Mouse (Mus musculus) liver, embryonic 14.5 days (tissue): ENCODE measurements around the gene Rpl29. TPM values are rescaled to one million over a fixed set of nuclear protein-coding genes. Genes with fewer than 3 reads are reported as not detected.

ENCODE experiments used
- ATAC-seq: fragments of 200-750 bp; cut with Nextera tagmentation; 2 replicates; pipeline ENCODE4 v1.8.0; 2017; ENCODE audit warnings: moderate number of reproducible peaks, mild to moderate bottlenecking, moderate library complexity; ENCODE audit not compliant: insufficient read depth
- DNase-seq, 3 experiments: peaks; one replicate each; pipeline ENCODE4 v3.0.0-alpha.2; 2012 to 2013; ENCODE audit warnings: low read depth in 3 of 3, low spot score in 3 of 3
- H3K27ac ChIP-seq: fragments of 300-500 bp; sonication (generic); 2 replicates; pipeline ENCODE4 v1.5.1; 2014; ENCODE audit warnings: moderate library complexity, mild to moderate bottlenecking, control low read depth, inconsistent platforms
- H3K27me3 ChIP-seq: fragments of 300-500 bp; sonication (generic); 2 replicates; pipeline ENCODE4 v1.6.1; 2014; ENCODE audit warnings: mild to moderate bottlenecking, low read length, moderate library complexity; ENCODE audit not compliant: control insufficient read depth, insufficient read depth
- H3K36me3 ChIP-seq: fragments of 300-500 bp; sonication (generic); replicated peaks from 2 replicates; pipeline ENCODE4 v1.6.1; 2014; ENCODE audit warnings: low read depth; ENCODE audit not compliant: control insufficient read depth, insufficient read depth
- H3K4me1 ChIP-seq, 2 experiments: fragments of 200-500 bp in 1 of 2; fragments of 300-500 bp in 1 of 2; sonication (generic) in 1 of 2; replicated peaks; 2 replicates each; pipeline ENCODE4 v1.6.1; 2012 to 2014; ENCODE audit warnings: antibody characterized with exemption in 1 of 2, inconsistent platforms in 1 of 2, low read length in 1 of 2; ENCODE audit not compliant: control insufficient read depth in 2 of 2, insufficient read depth in 2 of 2
- H3K4me2 ChIP-seq: fragments of 300-500 bp; sonication (generic); 2 replicates; pipeline ENCODE4 v1.6.1; 2014; ENCODE audit warnings: low read depth, mild to moderate bottlenecking, control low read depth, moderate library complexity
- H3K4me3 ChIP-seq, 2 experiments: fragments of 200-500 bp in 1 of 2; fragments of 300-500 bp in 1 of 2; sonication (generic) in 1 of 2; 2 replicates each; pipeline ENCODE4 v1.5.1; 2012 to 2014; ENCODE audit warnings: low read depth in 2 of 2, low read length in 2 of 2, mild to moderate bottlenecking in 2 of 2, control low read depth in 1 of 2, inconsistent platforms in 1 of 2, moderate library complexity in 1 of 2; ENCODE audit not compliant: insufficient read depth in 1 of 2
- H3K9ac ChIP-seq: fragments of 300-500 bp; sonication (generic); replicated peaks from 2 replicates; pipeline ENCODE4 v1.6.1; 2014; ENCODE audit warnings: mild to moderate bottlenecking, control low read depth, moderate library complexity
- H3K9me3 ChIP-seq: fragments of 300-500 bp; sonication (generic); 2 replicates; pipeline ENCODE4 v1.6.1; 2016; ENCODE audit warnings: low read length, mixed read lengths; ENCODE audit not compliant: control insufficient read depth
- CTCF ChIP-seq: IDR thresholded peaks from 2 replicates; pipeline ENCODE4 v1.5.1; 2016; ENCODE audit warnings: antibody characterized with exemption, low read depth, control low read depth
- EP300 ChIP-seq: IDR thresholded peaks from 2 replicates; pipeline ENCODE4 v1.6.1; 2016; ENCODE audit warnings: antibody characterized with exemption, low read depth
- WGBS: fragments of 180-500 bp; shearing (Covaris S2); extraction: QIAGEN DNeasy Blood & Tissue Kit; methylation state at CpG from one replicate; pipeline ENCODE4 v1.1.7; 2014; ENCODE audit not compliant: insufficient replicate concordance; 5-methylcytosine and 5-hydroxymethylcytosine counted together
- polyA plus RNA-seq, 2 experiments: library from polyadenylated mRNA; depleted of rRNA in 1 of 2; stranded (reverse) in 1 of 2; unstranded in 1 of 2; fragments of >200 nt; fragmentation: Nextera tagmentation in 1 of 2; extraction: Ambion mirVana in 1 of 2; gene quantifications; 2 replicates each; pipeline versions ENCODE4 v1.2.1 to v1.2.3; 2012 to 2014

The Rpl29 gene
- polyA plus RNA-seq (2012; rRNA removed) (718 and 743 TPM in 2 replicates), polyA plus RNA-seq (2014; fragmentation: Nextera tagmentation; extraction: Ambion mirVana) (713 and 720 TPM in 2 replicates)

GRCm38 (mm10) chr9:106429221-106430014 is at the start of gene Rpl29:
TSS of gene Rpl29 (plus strand) at chr9:106429454.
- peak; percentile 87 to 91 (median 88) for DNase-seq
- H3K9me3 ChIP-seq = no peaks in the 10 kb centered on the region
- no peaks in the 10 kb centered on the region for H3K27me3 ChIP-seq
- peak within 1 kb of the TSS; percentile 87 for H3K9ac ChIP-seq
- peak; percentile 85 for ATAC-seq
- TF ChIP-seq EP300 (0 out of 2 replicates have a peak, but pooled peaks have one; percentile 21), CTCF (no peak)
- peak within 1 kb of the TSS; percentile 76 to 94 for H3K4me3 ChIP-seq
- H3K4me2 ChIP-seq = peak within 1 kb of the TSS; percentile 79
- peaks cover 11 to 32% of the 10 kb centered on the region in 2 experiments for H3K4me1 ChIP-seq
- H3K27ac ChIP-seq = peak within 1 kb of the TSS; percentile 60
- H3K36me3 ChIP-seq = peaks cover 28% of the 10 kb centered on the region
- WGBS = under 1% methylated on average over 55 of the region's 55 CpGs

DNA sequence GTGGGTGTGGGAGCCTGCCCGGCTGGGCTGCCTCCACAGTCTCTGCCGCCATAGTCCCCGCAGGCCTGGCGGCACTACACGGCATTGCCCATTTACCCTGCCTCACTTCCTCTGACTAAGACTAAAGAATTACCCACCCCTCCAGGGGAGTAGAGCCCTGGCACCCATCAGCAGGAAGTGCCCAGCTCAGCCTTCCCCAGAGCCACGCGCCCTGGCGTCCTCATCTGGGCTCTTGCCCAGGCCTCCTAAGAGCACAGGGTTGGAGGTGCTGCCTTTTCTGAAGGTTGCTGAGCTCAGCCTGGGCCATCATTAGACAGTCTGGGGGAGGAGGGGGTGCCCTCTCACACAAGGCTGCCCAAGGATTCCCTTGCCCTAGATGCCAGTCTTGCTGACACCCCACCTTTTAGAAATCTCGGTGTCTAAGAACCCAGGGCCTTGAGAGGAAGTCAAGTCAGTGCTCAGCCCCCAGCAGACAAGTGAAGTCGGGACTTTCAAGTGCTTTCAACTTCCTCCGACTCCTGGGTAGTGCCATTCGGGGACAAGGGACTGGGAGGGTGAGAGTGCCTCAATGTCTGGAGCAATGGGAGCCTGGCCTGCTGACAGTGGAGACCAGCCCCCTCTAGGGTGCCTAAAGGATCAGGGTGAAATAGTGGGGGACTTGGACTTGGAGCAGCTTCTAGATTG is 42.9 kb upstream of the Rpl29 start:
- H3K4me3 ChIP-seq = no peak overlapping the region
- no peaks in the 10 kb centered on the region; the same call in 1 of the 2 replicates for H3K27me3 ChIP-seq
- no peak for DNase-seq
- WGBS = 63% methylated on average over 12 of the region's 12 CpGs
- H3K27ac ChIP-seq = no peak overlapping the region
- TF ChIP-seq CTCF (no peak), EP300 (no peak)
- ATAC-seq = no peak
- no peaks in the 10 kb centered on the region for H3K9me3 ChIP-seq
- H3K4me2 ChIP-seq = no peak overlapping the region
- peaks cover 4 to 6% of the 10 kb centered on the region in 2 experiments; a peak in 3 of 4 replicates for H3K4me1 ChIP-seq
- H3K9ac ChIP-seq = no peak overlapping the region
- H3K36me3 ChIP-seq = no peaks in the 10 kb centered on the region

DNA sequence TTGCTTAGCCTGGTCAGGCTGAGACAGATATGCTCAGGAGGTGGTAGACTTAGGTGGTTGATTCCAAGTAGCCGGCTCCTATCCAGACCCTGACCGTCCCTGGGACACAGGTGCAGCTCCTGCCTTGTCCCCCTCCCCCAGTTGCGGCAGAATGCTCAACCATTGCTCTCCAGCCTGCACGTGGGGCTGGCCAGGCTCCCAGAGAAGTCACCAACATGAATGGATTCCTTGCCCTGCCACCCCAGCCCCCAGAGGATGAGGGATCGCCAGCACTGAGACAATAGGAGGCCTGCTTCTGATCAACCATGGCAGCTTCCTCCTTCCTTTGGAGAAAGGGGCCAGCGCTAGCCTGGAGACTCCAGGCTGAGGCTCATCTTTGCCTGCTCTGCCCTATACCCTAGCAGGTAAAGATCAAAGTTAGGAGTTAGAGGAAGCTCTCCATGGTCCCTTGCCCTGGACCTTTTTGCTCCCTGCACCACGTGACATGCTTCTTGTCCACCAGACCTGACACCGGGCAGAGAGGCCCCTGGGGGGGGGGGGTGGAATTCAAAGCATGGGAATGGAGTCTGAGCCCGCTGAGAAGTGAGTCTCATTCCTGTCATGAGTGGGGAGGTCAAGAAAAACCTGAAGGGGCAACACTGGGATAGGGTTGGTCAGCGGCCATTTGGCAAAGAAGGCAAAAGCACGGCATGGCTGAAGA is 36.3 kb upstream of the Rpl29 start:
- Histone ChIP-seq H3K36me3 (no peaks in the 10 kb centered on the region), H3K4me3 (no peak overlapping the region), H3K9me3 (no peaks in the 10 kb centered on the region), H3K4me2 (no peak overlapping the region), H3K27me3 (no peaks in the 10 kb centered on the region), H3K27ac (no peak overlapping the region), H3K4me1 (peaks cover 6 to 18% of the 10 kb centered on the region in 2 experiments), H3K9ac (no peak overlapping the region)
- DNase-seq (no peak), ATAC-seq (no peak)
- no peak for TF ChIP-seq CTCF
- TF ChIP-seq EP300 = no peak
- 66% methylated on average over 11 of the region's 11 CpGs for WGBS

DNA sequence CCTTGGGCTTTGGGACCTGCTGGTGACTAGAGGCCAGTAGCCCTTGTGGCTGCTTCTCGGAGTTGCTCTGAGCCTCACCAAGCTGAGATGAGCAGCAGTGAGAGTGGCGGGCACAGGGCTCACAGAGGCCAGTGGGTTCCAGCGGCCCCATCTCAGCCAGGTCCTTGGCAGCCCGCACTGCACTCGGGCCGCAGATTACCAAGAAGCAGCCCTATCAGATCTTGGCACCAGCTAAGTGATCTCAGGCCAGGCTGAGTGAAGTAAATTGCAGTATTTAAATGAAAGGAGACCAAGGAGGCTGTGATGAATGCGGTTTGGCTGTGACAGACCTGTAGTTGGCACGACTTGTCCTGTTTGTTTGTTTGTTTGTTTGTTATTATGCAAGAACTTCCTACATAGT is 35.7 kb upstream of the Rpl29 start:
- Histone ChIP-seq H3K4me1 (peaks cover 9 to 22% of the 10 kb centered on the region in 2 experiments), H3K27me3 (no peaks in the 10 kb centered on the region), H3K9ac (no peak overlapping the region), H3K4me3 (no peak overlapping the region), H3K9me3 (no peaks in the 10 kb centered on the region), H3K4me2 (no peak overlapping the region), H3K36me3 (no peaks in the 10 kb centered on the region), H3K27ac (no peak overlapping the region)
- no peak for TF ChIP-seq EP300
- TF ChIP-seq CTCF = no peak
- DNase-seq (no peak), ATAC-seq (no peak)
- WGBS = 52% methylated on average over 8 of the region's 8 CpGs
